Comparison of ENCODE assay signal across 8 mouse cellular contexts in genomic region chr3:144643301-144643871, GRCm38 (mm10).
DNase-seq lines count a peak whose midpoint lies in the region; ATAC-seq lines count a peak whose summit lies in the region.

No protein-coding gene starts in this region.

- H3K9ac ChIP-seq in intestine, embryonic 16.5 days (ENCODE audit: low read depth, low read length), result no peak overlapping the region
- H3K9ac ChIP-seq in stomach, embryonic 16.5 days (ENCODE audit: low read length), result no peak overlapping the region

- intact Hi-C loops in left cerebral cortex, postnatal 4 days (cut with DNase I), result no loop called here

- H3K9me3 ChIP-seq in intestine, embryonic 16.5 days (ENCODE audit: control insufficient read depth, low read length), result no peaks in the 10 kb centered on the region
- 0 out of 2 replicates have a peak, but pooled peaks cover 5% of the 10 kb centered on the region for H3K9me3 ChIP-seq in midbrain, embryonic 10.5 days (replicated peaks)
- peaks cover 6% of the 10 kb centered on the region; the same call in 1 of the 2 replicates for H3K9me3 ChIP-seq in stomach, embryonic 16.5 days (replicated peaks; ENCODE audit: control insufficient read depth, low read length)

- H3K27me3 ChIP-seq in intestine, embryonic 16.5 days (replicated peaks; ENCODE audit: control insufficient read depth, insufficient read depth, low read length), result no peaks in the 10 kb centered on the region
- peaks cover 10% of the 10 kb centered on the region for H3K27me3 ChIP-seq in midbrain, embryonic 10.5 days (ENCODE audit: low read depth, poor library complexity, severe bottlenecking)
- H3K27me3 ChIP-seq in stomach, embryonic 16.5 days (ENCODE audit: control insufficient read depth, insufficient read depth, low read length), result no peaks in the 10 kb centered on the region

- WGBS in intestine, embryonic 16.5 days, result 0% methylated on average over 2 of the region's 2 CpGs
- 3% methylated on average over 2 of the region's 2 CpGs for WGBS in midbrain, embryonic 10.5 days
- 0% methylated on average over 2 of the region's 2 CpGs for WGBS in stomach, embryonic 16.5 days

- no peaks in the 10 kb centered on the region for H3K36me3 ChIP-seq in intestine, embryonic 16.5 days (ENCODE audit: control insufficient read depth, insufficient read depth, low read length)
- H3K36me3 ChIP-seq in midbrain, embryonic 10.5 days, result no peaks in the 10 kb centered on the region
- no peaks in the 10 kb centered on the region for H3K36me3 ChIP-seq in stomach, embryonic 16.5 days (ENCODE audit: control insufficient read depth, insufficient read depth, low read length)

- peak overlapping the region; percentile 14; the same call in 1 of the 2 replicates for H3K27ac ChIP-seq in intestine, embryonic 16.5 days (ENCODE audit: low read length)
- peak overlapping the region; percentile 47; the same call in 1 of the 2 replicates for H3K27ac ChIP-seq in midbrain, embryonic 10.5 days (replicated peaks)
- H3K27ac ChIP-seq in stomach, embryonic 16.5 days (ENCODE audit: low read length), result peak overlapping the region; percentile 64

- no peak overlapping the region for H3K4me2 ChIP-seq in intestine, embryonic 16.5 days (ENCODE audit: low read depth, low read length)
- H3K4me2 ChIP-seq in stomach, embryonic 16.5 days (ENCODE audit: low read depth, low read length), result no peak overlapping the region

- H3K4me1 ChIP-seq in intestine, embryonic 16.5 days (ENCODE audit: control insufficient read depth, insufficient read depth, low read length), result peaks cover 10% of the 10 kb centered on the region
- peaks cover 17% of the 10 kb centered on the region for H3K4me1 ChIP-seq in midbrain, embryonic 10.5 days
- H3K4me1 ChIP-seq in stomach, embryonic 16.5 days (ENCODE audit: control insufficient read depth, insufficient read depth, low read length), result peaks cover 10% of the 10 kb centered on the region

- peak; percentile 93 for ATAC-seq in intestine, embryonic 16.5 days
- ATAC-seq in stomach, embryonic 16.5 days (ENCODE audit: insufficient read depth, low FRiP score), result peak; percentile 87

- no peak overlapping the region for H3K4me3 ChIP-seq in intestine, embryonic 16.5 days (ENCODE audit: low read length)
- no peak overlapping the region for H3K4me3 ChIP-seq in midbrain, embryonic 10.5 days
- H3K4me3 ChIP-seq in stomach, embryonic 16.5 days (replicated peaks; ENCODE audit: low read length), result no peak overlapping the region

- peak; percentile 95 for DNase-seq in Muller cell, postnatal 12 days (ENCODE audit: inconsistent ontology term)
- DNase-seq in embryo, embryonic 10.5 days (ENCODE audit: low spot score), result peak; percentile 79
- DNase-seq in gastrocnemius, postnatal 4 days (ENCODE audit: low spot score in 2 of 2), result peak; percentile 62 to 88
- peak; percentile 59 for DNase-seq in left cerebral cortex, postnatal 4 days
- DNase-seq in midbrain, embryonic 10.5 days (ENCODE audit: low spot score), result peak; percentile 59
- no peak for DNase-seq in thymus, postnatal 10 days (ENCODE audit: low spot score in 2 of 2)

Comparison
In these comparisons a context has a peak if more than half of its experiments do, and no peak if none do; other contexts are left out.
1. DNase-seq: peak in Muller cell, postnatal 12 days (single experiment), embryo, embryonic 10.5 days (single experiment), gastrocnemius, postnatal 4 days (2 of 2), left cerebral cortex, postnatal 4 days (single experiment) and midbrain, embryonic 10.5 days (single experiment); none in thymus, postnatal 10 days (0 of 2).
2. H3K27ac ChIP-seq: peak in every context shown above with its lines; median percentile 64 in stomach, embryonic 16.5 days; 47 in midbrain, embryonic 10.5 days; 14 in intestine, embryonic 16.5 days.